Mouse (Mus musculus) embryonic facial prominence, embryonic 14.5 days (tissue): ENCODE measurements around the gene Btbd35f20. TPM values are rescaled to one million over a fixed set of nuclear protein-coding genes. Genes with fewer than 3 reads are reported as not detected.
"Not testable (repeated sequence)": the region's sequence is repeated elsewhere in the genome, so short reads cannot be mapped to it uniquely, and the experiment has no call there.

ENCODE experiments used
- ATAC-seq: fragments of 200-750 bp; cut with Nextera tagmentation; 2 replicates; pipeline ENCODE4 v1.8.0; 2017; ENCODE audit warnings: low read depth, moderate number of reproducible peaks, moderate TSS enrichment
- DNase-seq: peaks from one replicate; pipeline ENCODE4 v3.0.0-alpha.2; 2015; ENCODE audit warnings: low spot score
- H3K27ac ChIP-seq: fragments of 300-500 bp; sonication (generic); replicated peaks from 2 replicates; pipeline ENCODE4 v1.5.1; 2014; ENCODE audit warnings: low read depth, mild to moderate bottlenecking, low read length, moderate library complexity
- H3K27me3 ChIP-seq: fragments of 300-500 bp; sonication (generic); replicated peaks from 2 replicates; pipeline ENCODE4 v1.6.1; 2014; ENCODE audit warnings: low read length; ENCODE audit not compliant: control insufficient read depth, insufficient read depth
- H3K36me3 ChIP-seq: fragments of 300-500 bp; sonication (generic); 2 replicates; pipeline ENCODE4 v1.6.1; 2014; ENCODE audit warnings: low read length, mixed read lengths; ENCODE audit not compliant: control insufficient read depth, insufficient read depth
- H3K4me1 ChIP-seq: fragments of 300-500 bp; sonication (generic); 2 replicates; pipeline ENCODE4 v1.6.1; 2014; ENCODE audit warnings: antibody characterized with exemption, low read length; ENCODE audit not compliant: control insufficient read depth, insufficient read depth
- H3K4me2 ChIP-seq: fragments of 300-500 bp; sonication (generic); 2 replicates; pipeline ENCODE4 v1.6.1; 2014; ENCODE audit warnings: low read depth, mild to moderate bottlenecking, low read length, moderate library complexity, mixed read lengths
- H3K4me3 ChIP-seq: fragments of 300-500 bp; sonication (generic); 2 replicates; pipeline ENCODE4 v1.5.1; 2014; ENCODE audit warnings: low read depth, mild to moderate bottlenecking, low read length
- H3K9ac ChIP-seq: fragments of 300-500 bp; sonication (generic); 2 replicates; pipeline ENCODE4 v1.6.1; 2014; ENCODE audit warnings: low read depth, mild to moderate bottlenecking, low read length, moderate library complexity, mixed read lengths
- H3K9me3 ChIP-seq: fragments of 300-500 bp; sonication (generic); 2 replicates; pipeline ENCODE4 v1.6.1; 2016; ENCODE audit warnings: low read length; ENCODE audit not compliant: control insufficient read depth
- WGBS: fragments of 180-500 bp; shearing (Covaris S2); extraction: QIAGEN DNeasy Blood & Tissue Kit; methylation state at CpG from one replicate; pipeline ENCODE4 v1.1.7; 2014; 5-methylcytosine and 5-hydroxymethylcytosine counted together
- polyA plus RNA-seq: library from polyadenylated mRNA; unstranded; fragments of >200 nt; fragmentation: Nextera tagmentation; extraction: Ambion mirVana; gene quantifications from 2 replicates; pipeline ENCODE4 v1.2.1, GENCODE M21; 2014

The Btbd35f20 gene
- not detected in 2 replicates for polyA plus RNA-seq

DNA sequence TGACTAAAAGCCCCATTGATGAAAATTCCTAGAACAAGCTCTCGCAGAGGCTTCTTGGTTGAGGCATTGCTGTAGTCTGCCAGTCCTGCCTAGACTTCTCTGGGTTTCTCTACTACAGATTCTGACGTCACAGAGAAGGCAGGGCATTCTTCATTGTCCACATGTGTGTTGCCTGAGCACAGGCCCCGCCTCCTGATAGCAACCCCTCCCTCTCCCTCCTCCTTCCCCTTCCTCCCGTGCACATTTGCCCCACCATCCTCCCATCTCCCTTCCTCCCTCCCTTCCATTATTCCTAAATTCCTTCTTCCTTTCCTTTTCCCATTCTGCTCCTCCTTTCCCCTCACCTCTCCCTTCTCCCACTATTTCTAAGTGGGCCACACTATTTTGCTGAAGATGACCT, at the start of gene Btbd35f20:
Btbd35f20 (minus strand) TSS at position 101 of the 400 bp plus-strand sequence.
- not testable (repeated sequence) for ATAC-seq
- no CpG with 5 or more reads among the region's 4 CpGs for WGBS

More for the DNA sequence above, at the start of gene Btbd35f20:
- H3K27me3 ChIP-seq, H3K9me3 ChIP-seq, H3K36me3 ChIP-seq, DNase-seq, H3K4me3 ChIP-seq, H3K4me1 ChIP-seq, H3K4me2 ChIP-seq, H3K9ac ChIP-seq, H3K27ac ChIP-seq: not testable (repeated sequence)

Other genes with a start within 250 kb of the Btbd35f20 start
- not detected in 2 replicates for gene Btbd35f28, start 94.7 kb downstream of the Btbd35f20 start, polyA plus RNA-seq
- gene Btbd35f17, start 79.4 kb upstream of the Btbd35f20 start, polyA plus RNA-seq, result not detected in 2 replicates